Mouse (Mus musculus) ES-E14 (cell line): ENCODE data around the gene Themis2. TPM values are rescaled to one million over a fixed set of nuclear protein-coding genes. Genes with fewer than 3 reads are reported as not detected.

Experiments used
- DNase-seq: peaks from one replicate; pipeline ENCODE4 v3.0.0-alpha.2; 2013; ENCODE audit warnings: low read depth, low spot score
- H3K27ac ChIP-seq: 2 replicates; pipeline ENCODE4 v1.5.1; 2012; ENCODE audit warnings: low read depth, mild to moderate bottlenecking, low read length, moderate library complexity, mixed read lengths; ENCODE audit not compliant: poor library complexity, insufficient read depth, severe bottlenecking
- H3K36me3 ChIP-seq: 2 replicates; pipeline ENCODE4 v1.6.1; 2012; ENCODE audit warnings: mild to moderate bottlenecking, low read length, moderate library complexity, mixed read lengths; ENCODE audit not compliant: control insufficient read depth, poor library complexity, insufficient read depth, severe bottlenecking
- H3K4me1 ChIP-seq, 2 experiments: fragments of 150-350 bp in 1 of 2; sonication (generic) in 1 of 2; 2 replicates each; pipeline ENCODE4 v1.6.1; 2012; ENCODE audit warnings: low read length in 2 of 2, mild to moderate bottlenecking in 1 of 2, mixed read lengths in 1 of 2; ENCODE audit not compliant: control insufficient read depth in 2 of 2, insufficient read depth in 2 of 2, poor library complexity in 1 of 2
- H3K4me3 ChIP-seq, 2 experiments: fragments of 150-350 bp in 1 of 2; sonication (generic) in 1 of 2; 2 replicates each; pipeline ENCODE4 v1.5.1; 2012; ENCODE audit warnings: low read length in 2 of 2, low read depth in 1 of 2, mild to moderate bottlenecking in 1 of 2, mixed read lengths in 1 of 2; ENCODE audit not compliant: insufficient read depth in 1 of 2, poor library complexity in 1 of 2, severe bottlenecking in 1 of 2
- H3K9ac ChIP-seq: 2 replicates; pipeline ENCODE4 v1.6.1; 2012; ENCODE audit warnings: low read depth, mild to moderate bottlenecking, low read length, mixed read lengths; ENCODE audit not compliant: poor library complexity, insufficient read depth, severe bottlenecking
- H3K9me3 ChIP-seq: fragments of 150-350 bp; sonication (generic); 2 replicates; pipeline ENCODE4 v1.6.1; 2012; ENCODE audit warnings: low read depth, mild to moderate bottlenecking, low read length; ENCODE audit not compliant: control insufficient read depth, insufficient read depth
- CHD2 ChIP-seq: IDR thresholded peaks from 2 replicates; pipeline ENCODE4 v1.6.1; 2014; ENCODE audit warnings: mild to moderate bottlenecking, low read depth, low read length, inconsistent platforms
- HCFC1 ChIP-seq: IDR thresholded peaks from 2 replicates; pipeline ENCODE4 v1.6.1; 2012; ENCODE audit warnings: low read length, inconsistent platforms, borderline replicate concordance; ENCODE audit not compliant: insufficient read depth
- MAFK ChIP-seq: IDR thresholded peaks from 2 replicates; pipeline ENCODE4 v1.6.1; 2014; ENCODE audit warnings: mild to moderate bottlenecking, low read depth, low read length, inconsistent platforms; ENCODE audit not compliant: insufficient read depth
- ZC3H11A ChIP-seq: IDR thresholded peaks from 2 replicates; pipeline ENCODE4 v1.6.1; 2012; ENCODE audit warnings: low read depth, mild to moderate bottlenecking, inconsistent platforms, low read length, borderline replicate concordance
- ZNF384 ChIP-seq: IDR thresholded peaks from 2 replicates; pipeline ENCODE4 v1.6.1; 2012; ENCODE audit warnings: low read depth, low read length, inconsistent platforms
- in situ Hi-C, 2 experiments: fragments of 600-800 bp; cut with MboI; formaldehyde crosslinking; loops; one replicate each; pipeline ENCODE4 v1.15.1; 2025; ENCODE audit warnings: low sequenced_read_pairs in 2 of 2, inconsistent platforms in 1 of 2; ENCODE audit not compliant: unreplicated experiment in 2 of 2
- total RNA-seq: library from RNA; depleted of rRNA; stranded (reverse); fragments of 300-350 nt; gene quantifications from 2 replicates; pipeline ENCODE4 v1.2.3, GENCODE M21; 2012

Themis2 gene
- total RNA-seq, 1 experiment: 1.1 TPM

GRCm38 (mm10) chr4:132760296-132760695 lies 35.9 kb downstream of the Themis2 start:
- in situ Hi-C loops: no loop called here
- TF ChIP-seq HCFC1 (no peak), MAFK (no peak), ZC3H11A (no peak), ZNF384 (no peak), CHD2 (no peak)
- DNase-seq: no peak
- Histone ChIP-seq H3K27ac (no peak overlapping the region), H3K9ac (no peak overlapping the region), H3K36me3 (no peaks in the 10 kb centered on the region), H3K9me3 (no peaks in the 10 kb centered on the region), H3K4me3 (no peak overlapping the region), H3K4me1 (peaks cover 5 to 6% of the 10 kb centered on the region in 2 experiments; a peak in 3 of 4 replicates)

DNA sequence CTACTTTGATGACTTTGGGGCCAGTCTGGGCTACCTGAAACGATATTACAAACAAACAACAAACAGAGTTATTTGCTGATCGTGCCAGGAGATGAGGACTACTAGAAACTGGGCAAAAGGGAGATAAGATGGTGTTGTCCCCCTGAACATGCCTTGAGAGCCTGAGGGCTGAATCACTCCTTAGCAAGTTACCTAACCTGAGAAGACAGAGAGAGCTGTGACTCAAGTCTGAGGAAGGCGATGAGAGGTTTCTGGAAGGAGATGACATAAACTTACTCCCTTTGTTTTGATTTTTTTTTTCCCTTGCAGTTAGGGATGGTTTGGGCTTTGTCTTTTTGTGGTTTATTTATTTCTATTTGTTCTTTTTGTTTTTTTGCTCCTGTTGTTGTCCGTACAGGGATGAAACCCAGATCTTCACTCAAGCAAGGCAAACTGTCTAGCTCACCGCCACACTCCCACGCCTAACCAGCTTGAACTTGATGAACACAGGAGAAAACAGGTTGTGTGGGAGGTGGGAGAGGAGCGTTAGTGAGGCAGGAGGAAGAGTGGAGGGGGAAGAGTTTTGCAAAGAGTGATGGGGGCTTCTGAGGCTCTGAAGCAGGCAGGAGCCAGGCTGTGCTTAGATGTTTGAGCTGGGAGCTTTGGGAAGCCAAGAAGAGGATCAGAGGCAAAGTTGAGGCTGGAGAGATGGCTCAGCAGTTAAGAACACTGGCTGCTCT lies 38.4 kb downstream of the Themis2 start:
- Histone ChIP-seq H3K4me3 (no peak overlapping the region), H3K4me1 (peaks cover 5 to 6% of the 10 kb centered on the region in 2 experiments; a peak in 3 of 4 replicates), H3K27ac (no peak overlapping the region), H3K9me3 (no peaks in the 10 kb centered on the region), H3K9ac (no peak overlapping the region), H3K36me3 (no peaks in the 10 kb centered on the region; the same call in 1 of the 2 replicates)
- TF ChIP-seq MAFK (no peak), CHD2 (no peak), HCFC1 (no peak), ZC3H11A (no peak), ZNF384 (no peak)
- in situ Hi-C loops: no loop called here
- DNase-seq: no peak

- Histone ChIP-seq H3K4me1 (peaks cover 5 to 6% of the 10 kb centered on the region in 2 experiments; a peak in 3 of 4 replicates), H3K27ac (no peak within 1 kb of the TSS), H3K9me3 (no peaks in the 10 kb centered on the region), H3K4me3 (peak within 1 kb of the TSS; percentile 50 to 53), H3K9ac (peak within 1 kb of the TSS; percentile 51), H3K36me3 (no peaks in the 10 kb centered on the region; the same call in 1 of the 2 replicates)
- in situ Hi-C loops: no loop called here
- no peak for TF ChIP-seq HCFC1
- DNase-seq: peak; percentile 67
Observed at GRCm38 (mm10) chr4:132756974-132757373, 39.2 kb downstream of the Themis2 start, which contains the start of gene Smpdl3b. Gene Smpdl3b (minus strand): TSS chr4:132757252.

GRCm38 (mm10) chr4:132752992-132753391 lies 43.2 kb downstream of the Themis2 start:
- no peaks in the 10 kb centered on the region; the same call in 1 of the 2 replicates for H3K36me3 ChIP-seq
- H3K4me3 ChIP-seq: no peak overlapping the region
- H3K9ac ChIP-seq: no peak overlapping the region
- TF ChIP-seq MAFK (no peak), CHD2 (no peak)
- DNase-seq: no peak
- peaks cover 5 to 11% of the 10 kb centered on the region in 2 experiments; a peak in 3 of 4 replicates for H3K4me1 ChIP-seq
- in situ Hi-C loops: no loop called here
- no peak overlapping the region for H3K27ac ChIP-seq
- no peaks in the 10 kb centered on the region for H3K9me3 ChIP-seq
